8 mouse cellular contexts compared by ENCODE assay signal in genomic region chr2:92947981-92948698, GRCm38 (mm10). TPM values are rescaled to one million over a fixed set of nuclear protein-coding genes. Genes with fewer than 3 reads are reported as not detected.
DNase-seq lines count a peak whose midpoint lies in the region; ATAC-seq and TF ChIP-seq lines count a peak whose summit lies in the region.

No protein-coding gene starts in this region.

- H3K4me2 ChIP-seq in kidney, embryonic 16.5 days (replicated peaks; ENCODE audit: low read depth, low read length) = no peak overlapping the region
- no peak overlapping the region for H3K4me2 ChIP-seq in limb, embryonic 11.5 days (ENCODE audit: low read depth, severe bottlenecking)

- no peak overlapping the region for H3K4me3 ChIP-seq in kidney, embryonic 16.5 days (ENCODE audit: low read length)
- H3K4me3 ChIP-seq in limb, embryonic 11.5 days (ENCODE audit: low read depth, low read length) = no peak overlapping the region
- peak overlapping the region; percentile 28 for H3K4me3 ChIP-seq in thymus, adult 2 months (ENCODE audit: control insufficient read depth, insufficient read depth, low read length)

- H3K4me1 ChIP-seq in kidney, embryonic 16.5 days (ENCODE audit: insufficient read depth, low read length) = peaks cover 15% of the 10 kb centered on the region
- H3K4me1 ChIP-seq in limb, embryonic 11.5 days (ENCODE audit: control insufficient read depth, insufficient read depth, low read length) = peaks cover 14% of the 10 kb centered on the region
- H3K4me1 ChIP-seq in thymus, adult 2 months (replicated peaks; ENCODE audit: control insufficient read depth, insufficient read depth, low read length) = peaks cover 70% of the 10 kb centered on the region

- no peaks in the 10 kb centered on the region for H3K27me3 ChIP-seq in kidney, embryonic 16.5 days (ENCODE audit: insufficient read depth, low read length)
- H3K27me3 ChIP-seq in limb, embryonic 11.5 days (ENCODE audit: control insufficient read depth, insufficient read depth, low read length) = no peaks in the 10 kb centered on the region
- H3K27me3 ChIP-seq in thymus, adult 2 months (ENCODE audit: control insufficient read depth, insufficient read depth, low read length) = no peaks in the 10 kb centered on the region

- H3K9me3 ChIP-seq in kidney, embryonic 16.5 days (ENCODE audit: low read length) = no peaks in the 10 kb centered on the region
- H3K9me3 ChIP-seq in limb, embryonic 11.5 days (ENCODE audit: control insufficient read depth, low read length) = no peaks in the 10 kb centered on the region

- WGBS in kidney, embryonic 16.5 days = 9% methylated on average over 12 of the region's 12 CpGs
- 2% methylated on average over 12 of the region's 12 CpGs for WGBS in limb, embryonic 11.5 days
- WGBS in thymus, adult 2 months = 2% methylated on average over 12 of the region's 12 CpGs

- no peak overlapping the region for H3K27ac ChIP-seq in kidney, embryonic 16.5 days (ENCODE audit: low read length)
- H3K27ac ChIP-seq in limb, embryonic 11.5 days (replicated peaks; ENCODE audit: low read depth, low read length) = no peak overlapping the region
- peak overlapping the region; percentile 86 for H3K27ac ChIP-seq in thymus, adult 2 months (ENCODE audit: control insufficient read depth, insufficient read depth, low read length)

- H3K36me3 ChIP-seq in kidney, embryonic 16.5 days (ENCODE audit: insufficient read depth, low read length) = no peaks in the 10 kb centered on the region
- H3K36me3 ChIP-seq in limb, embryonic 11.5 days (ENCODE audit: control insufficient read depth, insufficient read depth, low read length) = no peaks in the 10 kb centered on the region
- H3K36me3 ChIP-seq in thymus, adult 2 months (ENCODE audit: control insufficient read depth, insufficient read depth, low read length) = no peaks in the 10 kb centered on the region

- TF ChIP-seq POLR2A in thymus, adult 2 months (IDR thresholded peaks at IDR 0.05; ENCODE audit: control insufficient read depth, extremely low read depth, insufficient read depth, low read length, poor library complexity) = 0 out of 2 replicates have a peak, but pooled peaks have one; percentile 5

- TF ChIP-seq CTCF in thymus, adult 2 months (IDR thresholded peaks at IDR 0.05; ENCODE audit: borderline replicate concordance, control insufficient read depth, extremely low read depth, insufficient read depth, low read length, poor library complexity) = no peak

- ATAC-seq in kidney, embryonic 16.5 days (ENCODE audit: low FRiP score, low TSS enrichment) = no peak
- peak; percentile 53; the same call in 1 of the 2 replicates for ATAC-seq in limb, embryonic 11.5 days (ENCODE audit: insufficient number of reproducible peaks, low FRiP score, low TSS enrichment, low read depth)

- peak; percentile 20 to 25 for DNase-seq in kidney, postnatal 4 days
- DNase-seq in adipocyte (ENCODE audit: low spot score) = peak; percentile 43
- peak; percentile 51 for DNase-seq in gastrocnemius, adult 18-20 months (ENCODE audit: low spot score)
- DNase-seq in limb, embryonic 11.5 days (ENCODE audit: low spot score) = peak; percentile 66
- DNase-seq in thymus, adult 2 months = peak; percentile 65
- no peak for DNase-seq in layer of hippocampus, postnatal 36 days
- DNase-seq in urinary bladder, postnatal 14 days (ENCODE audit: low spot score) = no peak

- H3K9ac ChIP-seq in kidney, embryonic 16.5 days (replicated peaks; ENCODE audit: low read length) = no peak overlapping the region
- 0 out of 2 replicates have a peak overlapping the region, but pooled peaks have one; percentile 7 for H3K9ac ChIP-seq in limb, embryonic 11.5 days (ENCODE audit: low read length)

RNA-seq across cellular contexts. Expression of gene Syt13, which starts 33.2 kb away (rescaled TPM):
- 5.7 and 6.0 TPM in 2 replicates for polyA plus RNA-seq in kidney, embryonic 16.5 days (2015; fragmentation: Nextera tagmentation; extraction: Ambion mirVana)
- total RNA-seq in gastrocnemius, adult 18-20 months (2021) = under 1 TPM in 1 of 2 experiments, not detected in 1; 0.21 TPM
- 5.4 and 6.6 TPM in 2 replicates for polyA plus RNA-seq in limb, embryonic 11.5 days (2014; fragmentation: Nextera tagmentation; extraction: Ambion mirVana)
- polyA plus RNA-seq in thymus, adult 2 months (2012; rRNA removed) = 51.8 and 59.6 TPM in 2 replicates
- total RNA-seq in layer of hippocampus, postnatal 36 days (2021) = 100 to 1,000 TPM; 159 to 162 TPM

Comparison
In these comparisons a context has a peak if more than half of its experiments do, and no peak if none do; other contexts are left out.
1. DNase-seq: peak in kidney, postnatal 4 days (2 of 2), adipocyte (single experiment), gastrocnemius, adult 18-20 months (single experiment), limb, embryonic 11.5 days (single experiment) and thymus, adult 2 months (single experiment); none in layer of hippocampus, postnatal 36 days (0 of 2) and urinary bladder, postnatal 14 days (single experiment).